Mouse (Mus musculus): ENCODE data around the gene Srpk1.

- TF ChIP-seq MAX (IDR thresholded peaks at IDR 0.05), result no peak
- TF ChIP-seq USF1 (IDR thresholded peaks at IDR 0.05; ENCODE audit: low read depth), result no peak
- TF ChIP-seq CTCF (IDR thresholded peaks at IDR 0.05; ENCODE audit: control insufficient read depth, insufficient read depth, insufficient read length), result no peak
- TF ChIP-seq FOSL1 (IDR thresholded peaks at IDR 0.05; ENCODE audit: insufficient read depth, low read length, poor library complexity, severe bottlenecking), result no peak
- TF ChIP-seq MYOD1 (IDR thresholded peaks at IDR 0.05; ENCODE audit: control insufficient read depth, insufficient read length, low read depth), result no peak
- no peak for TF ChIP-seq CEBPB (IDR thresholded peaks at IDR 0.05; ENCODE audit: low read depth)
Measured at GRCm38 (mm10) chr17:28600780-28601179, 21.7 kb downstream of the Srpk1 start.

Data from C2C12 (cell line).